Mouse (Mus musculus) liver, embryonic 14.5 days (tissue): ENCODE results near the gene Sbno2.

Experiments used
- CTCF ChIP-seq: IDR thresholded peaks from 2 replicates; pipeline ENCODE4 v1.5.1; 2016; ENCODE audit warnings: antibody characterized with exemption, low read depth, control low read depth
- EP300 ChIP-seq: IDR thresholded peaks from 2 replicates; pipeline ENCODE4 v1.6.1; 2016; ENCODE audit warnings: antibody characterized with exemption, low read depth

DNA sequence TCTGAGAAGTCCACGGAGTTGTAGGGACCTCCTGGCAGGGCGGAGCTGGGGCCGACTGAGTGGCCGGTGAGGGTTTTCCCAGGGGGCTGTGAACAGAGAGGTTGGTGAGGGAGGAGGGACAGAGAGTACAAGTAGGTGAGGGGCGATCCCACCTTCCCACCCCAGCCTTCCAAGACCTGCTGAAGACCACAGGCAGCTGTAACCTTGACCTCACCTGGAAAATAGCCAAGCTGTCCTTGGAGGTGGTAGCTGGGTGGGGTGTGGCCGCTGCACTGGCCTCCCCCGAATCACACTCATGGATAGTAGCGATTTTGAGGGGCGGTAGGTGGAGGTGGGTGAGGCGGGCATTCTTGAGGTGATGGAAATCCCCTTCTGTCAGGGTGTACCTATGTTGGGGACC lies 29.8 kb upstream of the Sbno2 start:
- TF ChIP-seq CTCF: no peak
- no peak for TF ChIP-seq EP300
